Mouse (Mus musculus) CD8-positive naive resting alpha-beta T cell, adult 57 days (primary cell): Measurements from ENCODE around the gene Hist1h2aa. TPM values are rescaled to one million over a fixed set of nuclear protein-coding genes. Genes with fewer than 3 reads are reported as not detected.

Experiments
- total RNA-seq: library from RNA; stranded (reverse); gene quantifications from one replicate; pipeline ENCODE4 v1.2.4, GENCODE M21; 2023

The Hist1h2aa gene
- not detected for total RNA-seq

GRCm38 (mm10) chr13:23934211-23934520, at the start of gene Hist1h2aa:
Hist1h2aa (plus strand) TSS chr13:23934462.

GRCm38 (mm10) chr13:23914376-23915167, 19.7 kb upstream of the Hist1h2aa start, which contains the start of gene Slc17a4:
Slc17a4 (minus strand) TSS chr13:23915009.

DNA sequence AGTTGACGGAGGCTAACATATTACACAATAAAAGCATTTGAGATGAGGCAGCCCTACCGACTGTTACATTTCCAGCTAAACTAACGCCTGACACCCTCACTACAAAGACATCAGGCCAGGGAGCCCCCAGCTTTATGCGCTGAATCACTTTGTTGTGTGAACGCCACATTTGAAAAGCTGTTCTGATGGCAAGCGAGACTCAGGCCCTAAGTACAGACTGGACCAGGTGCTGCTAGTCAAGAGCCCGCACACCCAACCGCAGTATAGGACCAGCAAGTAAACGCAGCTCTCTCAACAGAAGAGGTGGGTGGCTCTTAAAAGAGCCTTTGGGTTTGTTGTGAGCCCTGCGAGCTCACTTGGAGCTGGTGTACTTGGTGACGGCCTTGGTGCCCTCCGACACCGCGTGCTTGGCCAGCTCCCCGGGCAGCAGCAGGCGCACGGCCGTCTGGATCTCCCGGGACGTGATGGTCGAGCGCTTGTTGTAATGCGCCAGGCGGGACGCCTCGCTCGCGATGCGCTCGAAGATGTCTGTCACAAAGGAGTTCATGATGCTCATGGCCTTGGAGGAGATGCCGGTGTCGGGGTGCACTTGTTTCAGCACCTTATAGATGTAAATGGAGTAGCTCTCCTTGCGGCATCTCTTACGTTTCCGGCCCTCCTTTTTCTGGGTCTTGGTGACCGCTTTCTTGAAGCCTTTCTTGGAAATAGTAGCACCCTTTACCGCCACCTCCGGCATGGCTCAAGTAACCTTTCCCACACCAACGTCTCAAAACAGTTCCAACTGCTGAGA, 646 bp upstream of the Hist1h2aa start, which contains the start of gene Hist1h2ba:
Hist1h2ba (minus strand) TSS at position 736 of the 790 bp plus-strand sequence.

Other genes with a start within 250 kb of the Hist1h2aa start
- not detected for gene Hist1h1t, start 238.6 kb upstream of the Hist1h2aa start, total RNA-seq
- gene Hist1h4c, start 236.0 kb upstream of the Hist1h2aa start, total RNA-seq: 147 TPM
- gene Hfe, start 223.6 kb upstream of the Hist1h2aa start, total RNA-seq: 2.7 TPM
- 839 TPM for gene Hist1h1c, start 195.7 kb upstream of the Hist1h2aa start, total RNA-seq
- gene Hist1h3c, start 188.9 kb upstream of the Hist1h2aa start, total RNA-seq: 4.1 TPM
- gene Hist1h2bb, start 187.7 kb upstream of the Hist1h2aa start, total RNA-seq: 15.1 TPM
- 16.9 TPM for gene Hist1h2ab, start 183.3 kb upstream of the Hist1h2aa start, total RNA-seq
- gene Hist1h3b, start 182.2 kb upstream of the Hist1h2aa start, total RNA-seq: 17.1 TPM
- 49.5 TPM for gene Hist1h4b, start 177.4 kb upstream of the Hist1h2aa start, total RNA-seq
- 122 TPM for gene Hist1h4a, start 173.2 kb upstream of the Hist1h2aa start, total RNA-seq
- gene Hist1h3a, start 172.1 kb upstream of the Hist1h2aa start, total RNA-seq: 170 TPM
- 23.5 TPM for gene Hist1h1a, start 170.8 kb upstream of the Hist1h2aa start, total RNA-seq
- gene Trim38, start 164.5 kb upstream of the Hist1h2aa start, total RNA-seq: not detected
- gene Slc17a2, start 127.5 kb upstream of the Hist1h2aa start, total RNA-seq: not detected
- not detected for gene Slc17a3, start 95.0 kb upstream of the Hist1h2aa start, total RNA-seq
- not detected for gene Slc17a1, start 66.7 kb upstream of the Hist1h2aa start, total RNA-seq
- gene Slc17a4, start 19.5 kb upstream of the Hist1h2aa start, total RNA-seq: not detected
- gene Hist1h2ba, start 306 bp upstream of the Hist1h2aa start, total RNA-seq: not detected
- gene Scgn, start 56.8 kb downstream of the Hist1h2aa start, total RNA-seq: not detected